Mouse (Mus musculus) brain, embryonic 14.5 days (tissue): Measurements from ENCODE around the gene Gsg1l.

Experiments used
- CTCF ChIP-seq: fragments of 200-500 bp; IDR thresholded peaks from 2 replicates; pipeline ENCODE4 v1.5.1; 2012; ENCODE audit warnings: inconsistent platforms, mild to moderate bottlenecking, moderate library complexity, borderline replicate concordance; ENCODE audit not compliant: insufficient read depth, insufficient read length; ENCODE audit errors: extremely low read depth
- POLR2A ChIP-seq: fragments of 200-500 bp; IDR thresholded peaks from 2 replicates; pipeline ENCODE4 v1.6.1; 2012; ENCODE audit warnings: mild to moderate bottlenecking, inconsistent platforms, borderline replicate concordance; ENCODE audit not compliant: poor library complexity, insufficient read depth, insufficient read length, severe bottlenecking; ENCODE audit errors: extremely low read depth

GRCm38 (mm10) chr7:126075058-126075457, 7.2 kb downstream of the Gsg1l start:
- TF ChIP-seq CTCF (no peak), POLR2A (no peak)
